Mouse (Mus musculus) CH12.LX (cell line): ENCODE results near the gene Atg5. TPM values are rescaled to one million over a fixed set of nuclear protein-coding genes. Genes with fewer than 3 reads are reported as not detected.
A peak's percentile ranks its signal among the peaks of the same experiment; 100 is the strongest.

ENCODE experiments used
- DNase-seq: peaks from one replicate; pipeline ENCODE4 v3.0.0-alpha.2; 2013; ENCODE audit errors: extremely low read depth
- H3K27ac ChIP-seq: 2 replicates; pipeline ENCODE4 v1.5.1; 2012; ENCODE audit warnings: low read depth, mild to moderate bottlenecking, control low read depth, moderate library complexity; ENCODE audit not compliant: insufficient read depth
- H3K27me3 ChIP-seq: replicated peaks from 2 replicates; pipeline ENCODE3; 2012; ENCODE audit warnings: inconsistent platforms
- H3K36me3 ChIP-seq, 2 experiments: replicated peaks in 1 of 2; 2 replicates each; pipeline versions ENCODE3 to v1.6.1; 2012; ENCODE audit warnings: inconsistent platforms in 1 of 2, low read length in 1 of 2, mild to moderate bottlenecking in 1 of 2, mixed read lengths in 1 of 2, moderate library complexity in 1 of 2; ENCODE audit not compliant: control insufficient read depth in 1 of 2, insufficient read depth in 1 of 2
- H3K4me1 ChIP-seq, 2 experiments: 2 replicates each; pipeline ENCODE4 v1.6.1; 2012; ENCODE audit warnings: inconsistent platforms in 1 of 2, moderate library complexity in 1 of 2; ENCODE audit not compliant: insufficient read depth in 2 of 2, control insufficient read depth in 1 of 2
- H3K4me2 ChIP-seq: 2 replicates; pipeline ENCODE4 v1.6.1; 2012; ENCODE audit warnings: low read depth, mild to moderate bottlenecking, control low read depth; ENCODE audit not compliant: poor library complexity, insufficient read depth, severe bottlenecking
- H3K4me3 ChIP-seq, 3 experiments: fragments of 150-350 bp in 1 of 3; sonication (generic) in 1 of 3; replicated peaks in 1 of 3; 2 replicates each; pipeline versions ENCODE3 to v1.5.1; 2011 to 2012; ENCODE audit warnings: low read depth in 2 of 3, low read length in 2 of 3, mild to moderate bottlenecking in 2 of 3, moderate library complexity in 2 of 3, control low read depth in 1 of 3, improper control_type of control experiment in 1 of 3, inconsistent platforms in 1 of 3, mixed read lengths in 1 of 3; ENCODE audit not compliant: poor library complexity in 1 of 3
- H3K79me2 ChIP-seq: replicated peaks from 2 replicates; pipeline ENCODE4 v1.6.1; 2012; ENCODE audit warnings: mild to moderate bottlenecking, moderate library complexity; ENCODE audit not compliant: control insufficient read depth, poor library complexity, insufficient read depth, severe bottlenecking; ENCODE audit errors: extremely low read depth
- H3K9ac ChIP-seq: 2 replicates; pipeline ENCODE4 v1.6.1; 2012; ENCODE audit warnings: low read depth, mild to moderate bottlenecking, control low read depth, moderate library complexity; ENCODE audit not compliant: insufficient read depth
- H3K9me3 ChIP-seq: replicated peaks from 2 replicates; pipeline ENCODE3; 2012; ENCODE audit warnings: low read length, inconsistent platforms, mixed read lengths
- BHLHE40 ChIP-seq: IDR thresholded peaks from 2 replicates; pipeline ENCODE4 v1.6.1; 2011; ENCODE audit warnings: mild to moderate bottlenecking, low read depth, low read length, improper control_type of control experiment
- CHD2 ChIP-seq: IDR thresholded peaks from 2 replicates; pipeline ENCODE4 v1.6.1; 2011; ENCODE audit warnings: low read length, improper control_type of control experiment
- CTCF ChIP-seq, 2 experiments: IDR thresholded peaks in 1 of 2; conservative IDR thresholded peaks in 1 of 2; 2 replicates each; pipeline ENCODE4 v1.5.1; 2011 to 2012; ENCODE audit warnings: low read depth in 2 of 2, low read length in 2 of 2, improper control_type of control experiment in 1 of 2, inconsistent platforms in 1 of 2, mild to moderate bottlenecking in 1 of 2, moderate library complexity in 1 of 2
- E2F4 ChIP-seq: IDR thresholded peaks from 2 replicates; pipeline ENCODE4 v1.6.1; 2011; ENCODE audit warnings: low read depth, low read length, improper control_type of control experiment; ENCODE audit not compliant: insufficient replicate concordance
- EP300 ChIP-seq: IDR thresholded peaks from 2 replicates; pipeline ENCODE4 v1.6.1; 2011; ENCODE audit warnings: low read length, improper control_type of control experiment
- HCFC1 ChIP-seq: IDR thresholded peaks from 2 replicates; pipeline ENCODE4 v1.6.1; 2012; ENCODE audit warnings: low read depth, mild to moderate bottlenecking, inconsistent platforms, low read length, improper control_type of control experiment
- IRF4 ChIP-seq: IDR thresholded peaks from 2 replicates; pipeline ENCODE4 v1.6.1; 2014; ENCODE audit warnings: low read depth, mild to moderate bottlenecking, inconsistent platforms, low read length, improper control_type of control experiment
- JUN ChIP-seq: IDR thresholded peaks from 2 replicates; pipeline ENCODE4 v1.6.1; 2011; ENCODE audit warnings: low read depth, mild to moderate bottlenecking, low read length, improper control_type of control experiment, moderate library complexity; ENCODE audit not compliant: insufficient read depth
- MAFK ChIP-seq: IDR thresholded peaks from 2 replicates; pipeline ENCODE4 v1.6.1; 2011; ENCODE audit warnings: low read length, improper control_type of control experiment; ENCODE audit not compliant: insufficient replicate concordance
- MAX ChIP-seq: IDR thresholded peaks from 2 replicates; pipeline ENCODE4 v1.6.1; 2011; ENCODE audit warnings: low read length, improper control_type of control experiment
- MEF2A ChIP-seq: IDR thresholded peaks from 2 replicates; pipeline ENCODE4 v1.6.1; 2014; ENCODE audit warnings: low read depth, mild to moderate bottlenecking, inconsistent platforms, low read length, improper control_type of control experiment, borderline replicate concordance
- MYC ChIP-seq: IDR thresholded peaks from 2 replicates; pipeline ENCODE4 v1.6.1; 2011; ENCODE audit warnings: low read depth, mild to moderate bottlenecking, improper control_type of control experiment, low read length
- PAX5 ChIP-seq: IDR thresholded peaks from 2 replicates; pipeline ENCODE4 v1.6.1; 2012; ENCODE audit warnings: low read length, inconsistent platforms, mixed read lengths
- RAD21 ChIP-seq: IDR thresholded peaks from 2 replicates; pipeline ENCODE4 v1.6.1; 2011; ENCODE audit warnings: low read depth, mild to moderate bottlenecking, low read length, improper control_type of control experiment, moderate library complexity
- SIN3A ChIP-seq: IDR thresholded peaks from 2 replicates; pipeline ENCODE4 v1.6.1; 2012; ENCODE audit warnings: low read length, improper control_type of control experiment, inconsistent platforms
- SMC3 ChIP-seq: IDR thresholded peaks from 2 replicates; pipeline ENCODE4 v1.6.1; 2011; ENCODE audit warnings: low read depth, low read length, improper control_type of control experiment
- TBP ChIP-seq: conservative IDR thresholded peaks from 2 replicates; pipeline ENCODE4 v1.6.1; 2011; ENCODE audit warnings: low read depth, low read length, improper control_type of control experiment
- TCF12 ChIP-seq: IDR thresholded peaks from 2 replicates; pipeline ENCODE4 v1.6.1; 2014; ENCODE audit warnings: low read depth, mild to moderate bottlenecking, inconsistent platforms, low read length, improper control_type of control experiment
- UBTF ChIP-seq: IDR thresholded peaks from 2 replicates; pipeline ENCODE4 v1.6.1; 2012; ENCODE audit warnings: low read depth, mild to moderate bottlenecking, inconsistent platforms, low read length, improper control_type of control experiment, moderate library complexity
- USF1 ChIP-seq: IDR thresholded peaks from 2 replicates; pipeline ENCODE4 v1.6.1; 2014; ENCODE audit warnings: low read depth, mild to moderate bottlenecking, inconsistent platforms, low read length, improper control_type of control experiment
- ZC3H11A ChIP-seq: IDR thresholded peaks from 2 replicates; pipeline ENCODE4 v1.6.1; 2012; ENCODE audit warnings: low read depth, mild to moderate bottlenecking, inconsistent platforms, low read length, improper control_type of control experiment
- ZKSCAN1 ChIP-seq: IDR thresholded peaks from 2 replicates; pipeline ENCODE4 v1.6.1; 2012; ENCODE audit warnings: low read depth, inconsistent platforms, low read length, improper control_type of control experiment, borderline replicate concordance
- ZNF384 ChIP-seq: IDR thresholded peaks from 2 replicates; pipeline ENCODE4 v1.6.1; 2012; ENCODE audit warnings: low read depth, low read length, improper control_type of control experiment, inconsistent platforms
- dilution Hi-C: fragments of 300-500 bp; cut with MboI; formaldehyde crosslinking; loops from 2 replicates; pipeline ENCODE4 v1.14.3; 2020; ENCODE audit warnings: low sequenced_read_pairs; ENCODE audit not compliant: extremely low pct_unique_long_range_greater_than_20kb, extremely low pct_ligation_motif_present
- in situ Hi-C: fragments of 300-500 bp; cut with MboI; formaldehyde crosslinking; loops from 3 replicates; pipeline ENCODE4 v1.14.3; 2019; ENCODE audit warnings: low sequenced_read_pairs, low pct_ligation_motif_present, low pct_unique_long_range_greater_than_20kb, mixed read lengths
- polyA plus RNA-seq: library from polyadenylated mRNA; unstranded; fragments of >175 nt; gene quantifications from 2 replicates; pipeline ENCODE4 v1.2.1, GENCODE M21; 2012; ENCODE audit warnings: low read depth; ENCODE audit not compliant: insufficient read length
- total RNA-seq, 2 experiments: library from RNA; depleted of rRNA; stranded (reverse); fragments of 300-350 nt in 1 of 2; fragments of >200 nt in 1 of 2; gene quantifications; 2 replicates each; pipeline ENCODE4 v1.2.3; 2012 to 2014

The Atg5 gene
- total and polyA plus RNA-seq, 3 experiments, result 15.6 to 47.5 (median 34.7) TPM

GRCm38 (mm10) chr10:44327057-44327456 lies 58.9 kb downstream of the Atg5 start:
- 0 out of 2 replicates have a peak, but pooled peaks have one; percentile 32 for TF ChIP-seq BHLHE40
- no peak for TF ChIP-seq UBTF
- H3K4me2 ChIP-seq, result no peak overlapping the region
- no peak overlapping the region for H3K9ac ChIP-seq
- peaks cover 21 to 96% of the 10 kb centered on the region in 2 experiments for H3K4me1 ChIP-seq
- H3K27me3 ChIP-seq, result no peaks in the 10 kb centered on the region
- no peak overlapping the region; the same call in 1 of the 2 replicates for H3K27ac ChIP-seq
- H3K4me3 ChIP-seq, result no peak overlapping the region
- in situ Hi-C loops, result no loop called here
- dilution Hi-C loops, result no loop called here
- H3K36me3 ChIP-seq, result peaks cover 0 to 21% of the 10 kb centered on the region in 2 experiments
- H3K9me3 ChIP-seq, result no peaks in the 10 kb centered on the region
- no peak for DNase-seq
- H3K79me2 ChIP-seq, result no peaks in the 10 kb centered on the region; the same call in 1 of the 2 replicates

DNA sequence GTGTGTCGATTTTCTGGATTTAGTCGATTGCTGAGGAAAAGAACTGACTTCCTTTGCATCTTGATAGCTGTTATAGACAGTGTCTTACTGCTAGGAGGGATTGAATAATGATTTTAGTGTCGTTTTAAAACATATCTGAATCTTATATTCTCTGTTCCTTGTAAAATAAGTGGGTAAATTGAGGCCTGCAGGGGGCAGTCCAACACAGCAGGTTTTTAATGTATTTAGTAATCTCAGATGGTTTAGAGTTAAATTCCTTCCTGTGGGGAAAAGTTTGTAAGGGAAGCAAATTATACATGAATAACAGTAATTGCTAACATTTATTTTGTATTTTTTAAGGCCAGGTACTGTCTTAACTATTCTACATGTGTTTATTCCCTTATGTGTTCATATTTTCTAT lies 60.2 kb downstream of the Atg5 start:
- Histone ChIP-seq H3K27ac (no peak overlapping the region), H3K79me2 (no peaks in the 10 kb centered on the region; the same call in 1 of the 2 replicates), H3K36me3 (peaks cover 0 to 18% of the 10 kb centered on the region in 2 experiments), H3K27me3 (no peaks in the 10 kb centered on the region), H3K4me3 (no peak overlapping the region), H3K9me3 (no peaks in the 10 kb centered on the region), H3K4me1 (peaks cover 18 to 89% of the 10 kb centered on the region in 2 experiments; a peak in 3 of 4 replicates), H3K4me2 (no peak overlapping the region), H3K9ac (no peak overlapping the region)
- TF ChIP-seq ZC3H11A, result peak; percentile 93
- TF ChIP-seq CTCF (conservative IDR thresholded peaks at IDR 0.05 in 1 of 2, IDR thresholded peaks at IDR 0.05 in 1 of 2; ENCODE audit: low read depth in 2 of 2, low read length in 2 of 2), result peak; percentile 21 to 85; a peak in 2 of 4 replicates
- TF ChIP-seq SMC3, result peak; percentile 93
- TF ChIP-seq USF1, result no peak
- TF ChIP-seq PAX5, result no peak
- TF ChIP-seq UBTF, result no peak
- 0 out of 2 replicates have a peak, but pooled peaks have one; percentile 22 for TF ChIP-seq SIN3A
- TF ChIP-seq RAD21, result peak; percentile 97
- TF ChIP-seq ZNF384, result peak; percentile 38; the same call in 1 of the 2 replicates
- dilution Hi-C loops, result no loop called here
- in situ Hi-C loops, result no loop called here
- DNase-seq, result peak; percentile 59

DNA sequence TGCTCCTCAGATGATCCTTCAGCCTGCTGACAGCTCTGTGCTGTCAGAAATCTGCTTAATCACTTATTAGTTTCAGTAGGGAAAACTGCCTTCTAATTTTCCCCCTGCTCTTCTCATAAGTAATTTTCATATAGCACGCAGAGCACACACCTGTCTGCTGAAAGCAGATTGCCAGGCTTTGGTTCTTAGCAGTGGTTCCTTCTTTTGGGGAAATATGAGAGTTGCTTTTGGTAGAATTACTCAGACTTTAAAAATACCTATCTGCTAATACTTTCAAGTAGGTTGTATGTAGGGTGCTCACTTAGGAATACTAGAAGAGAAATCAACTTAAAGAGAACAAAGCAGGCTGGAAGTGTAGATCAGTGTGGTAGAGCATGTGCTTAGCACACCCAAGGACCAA lies 62.6 kb downstream of the Atg5 start:
- Histone ChIP-seq H3K9ac (no peak overlapping the region; the same call in 1 of the 2 replicates), H3K4me3 (no peak overlapping the region), H3K9me3 (no peaks in the 10 kb centered on the region), H3K36me3 (peaks cover under 1 to 19% of the 10 kb centered on the region in 2 experiments), H3K4me1 (peaks cover 17 to 79% of the 10 kb centered on the region in 2 experiments; a peak in 3 of 4 replicates), H3K27ac (no peak overlapping the region), H3K79me2 (no peaks in the 10 kb centered on the region; the same call in 1 of the 2 replicates), H3K4me2 (no peak overlapping the region), H3K27me3 (no peaks in the 10 kb centered on the region)
- in situ Hi-C loops, result no loop called here
- DNase-seq, result peak; percentile 67
- dilution Hi-C loops, result no loop called here
- TF ChIP-seq PAX5 (no peak), CTCF (conservative IDR thresholded peaks at IDR 0.05 in 1 of 2, IDR thresholded peaks at IDR 0.05 in 1 of 2; ENCODE audit: low read depth in 2 of 2, low read length in 2 of 2) (no peak), MAFK (0 out of 2 replicates have a peak, but pooled peaks have one; percentile 23), MAX (no peak), ZNF384 (no peak), HCFC1 (no peak), EP300 (peak; percentile 92), MEF2A (peak; percentile 94), USF1 (no peak), SMC3 (peak; percentile 35), JUN (peak; percentile 67; the same call in 1 of the 2 replicates), IRF4 (peak; percentile 86), TBP (no peak; the same call in 1 of the 2 replicates), ZKSCAN1 (no peak), TCF12 (peak; percentile 87), E2F4 (no peak), BHLHE40 (peak; percentile 80), UBTF (no peak), SIN3A (no peak; the same call in 1 of the 2 replicates), CHD2 (0 out of 2 replicates have a peak, but pooled peaks have one; percentile 30), MYC (peak; percentile 57; the same call in 1 of the 2 replicates)
